ENCODE assay signal across 19 mouse cellular contexts in genomic region chr17:34088124-34088523, GRCm38 (mm10). TPM values are rescaled to one million over a fixed set of nuclear protein-coding genes. Genes with fewer than 3 reads are reported as not detected.
"Had no signal": no experiment of that assay in that cellular context is flagged by ENCODE, and none has a peak within 500 bp of the region (broad histone marks: within the 10 kb centered on the region; RNA-seq: fewer than 3 reads in every experiment).

No protein-coding gene starts in this region.

- H3K27ac ChIP-seq: midbrain, embryonic 10.5 days; midbrain, embryonic 12.5 days; neural tube, embryonic 12.5 days had no signal

- H3K36me3 ChIP-seq: midbrain, embryonic 10.5 days; midbrain, embryonic 12.5 days; neural tube, embryonic 12.5 days had no signal

- H3K27me3 ChIP-seq: neural tube, embryonic 12.5 days had no signal

- H3K9me3 ChIP-seq: megakaryocyte, embryonic 14.5 days; midbrain, embryonic 10.5 days; midbrain, embryonic 12.5 days; neural tube, embryonic 12.5 days had no signal

- H3K9ac ChIP-seq: lung, embryonic 14.5 days; midbrain, embryonic 12.5 days; neural tube, embryonic 12.5 days had no signal

- H3K4me3 ChIP-seq: megakaryocyte, embryonic 14.5 days; midbrain, embryonic 10.5 days; midbrain, embryonic 12.5 days; neural tube, embryonic 12.5 days had no signal

- DNase-seq: lung, adult 18-20 months; lung, embryonic 14.5 days; lung, postnatal 10 days; lung, postnatal 4 days; midbrain, embryonic 14.5 days; retina, postnatal 1 day; right cerebral cortex, adult 18-20 months; right cerebral cortex, postnatal 25 days; right cerebral cortex, postnatal 4 days; spleen, adult 18-20 months; thymus, adult 18-20 months; thymus, postnatal 14 days; thymus, postnatal 36 days had no signal

RNA-seq across cellular contexts. Expression of gene H2-Oa, which starts 4.0 kb away (rescaled TPM):
- total RNA-seq: midbrain, postnatal 0 days had no signal
- polyA plus RNA-seq: midbrain, embryonic 14.5 days; neural tube, embryonic 14.5 days had no signal

RNA-seq across cellular contexts. Expression of gene H2-DMb2, which starts 55.0 kb away (rescaled TPM):
- polyA plus RNA-seq: midbrain, embryonic 10.5 days had no signal
